Mouse (Mus musculus) CH12.LX (cell line): ENCODE measurements at regions not wholly inside any gene's neighbourhood (a gene's known extent, or its start where the extent isn't known, plus 50 kb on each side); places are given as distances from the start of the nearest gene placed in this dataset.

ENCODE experiments used
- CTCF ChIP-seq, 2 experiments: IDR thresholded peaks in 1 of 2; conservative IDR thresholded peaks in 1 of 2; 2 replicates each; pipeline ENCODE4 v1.5.1; 2011 to 2012; ENCODE audit warnings: low read depth in 2 of 2, low read length in 2 of 2, improper control_type of control experiment in 1 of 2, inconsistent platforms in 1 of 2, mild to moderate bottlenecking in 1 of 2, moderate library complexity in 1 of 2
- E2F4 ChIP-seq: IDR thresholded peaks from 2 replicates; pipeline ENCODE4 v1.6.1; 2011; ENCODE audit warnings: low read depth, low read length, improper control_type of control experiment; ENCODE audit not compliant: insufficient replicate concordance
- EP300 ChIP-seq: IDR thresholded peaks from 2 replicates; pipeline ENCODE4 v1.6.1; 2011; ENCODE audit warnings: low read length, improper control_type of control experiment
- ETS1 ChIP-seq: conservative IDR thresholded peaks from 2 replicates; pipeline ENCODE4 v1.6.1; 2012; ENCODE audit warnings: low read depth, mild to moderate bottlenecking, inconsistent platforms, low read length, improper control_type of control experiment, moderate library complexity
- JUND ChIP-seq: conservative IDR thresholded peaks from 2 replicates; pipeline ENCODE4 v1.6.1; 2011; ENCODE audit warnings: low read depth, low read length, improper control_type of control experiment
- MAFK ChIP-seq: IDR thresholded peaks from 2 replicates; pipeline ENCODE4 v1.6.1; 2011; ENCODE audit warnings: low read length, improper control_type of control experiment; ENCODE audit not compliant: insufficient replicate concordance
- MAZ ChIP-seq: IDR thresholded peaks from 2 replicates; pipeline ENCODE4 v1.6.1; 2012; ENCODE audit warnings: low read depth, mild to moderate bottlenecking, inconsistent platforms, low read length, improper control_type of control experiment, moderate library complexity
- NELFE ChIP-seq: IDR thresholded peaks from 2 replicates; pipeline ENCODE4 v1.6.1; 2011; ENCODE audit warnings: low read depth, low read length, improper control_type of control experiment
- NRF1 ChIP-seq: IDR thresholded peaks from 2 replicates; pipeline ENCODE4 v1.6.1; 2014; ENCODE audit warnings: low read depth, mild to moderate bottlenecking, inconsistent platforms, low read length, improper control_type of control experiment, moderate library complexity
- POLR2A ChIP-seq: IDR thresholded peaks from 2 replicates; pipeline ENCODE4 v1.6.1; 2011; ENCODE audit warnings: low read depth, mild to moderate bottlenecking, improper control_type of control experiment, low read length
- POLR2AphosphoS2 ChIP-seq: IDR thresholded peaks from 2 replicates; pipeline ENCODE4 v1.6.1; 2011; ENCODE audit warnings: low read depth, low read length, improper control_type of control experiment
- TCF12 ChIP-seq: IDR thresholded peaks from 2 replicates; pipeline ENCODE4 v1.6.1; 2014; ENCODE audit warnings: low read depth, mild to moderate bottlenecking, inconsistent platforms, low read length, improper control_type of control experiment
- USF2 ChIP-seq: conservative IDR thresholded peaks from 2 replicates; pipeline ENCODE4 v1.6.1; 2011; ENCODE audit warnings: low read depth, low read length, improper control_type of control experiment
- ZMIZ1 ChIP-seq: IDR thresholded peaks from 2 replicates; pipeline ENCODE4 v1.6.1; 2012; ENCODE audit warnings: low read depth, mild to moderate bottlenecking, inconsistent platforms, low read length, improper control_type of control experiment

GRCm38 (mm10) chr7:72938842-72939241, 436.5 kb upstream of the Rgma start:
- no peak for TF ChIP-seq ZMIZ1
- TF ChIP-seq JUND = no peak
- no peak for TF ChIP-seq CTCF (conservative IDR thresholded peaks at IDR 0.05 in 1 of 2, IDR thresholded peaks at IDR 0.05 in 1 of 2; ENCODE audit: low read depth in 2 of 2, low read length in 2 of 2)
- TF ChIP-seq MAZ = no peak
- no peak for TF ChIP-seq ETS1
- TF ChIP-seq POLR2AphosphoS2 = no peak
- TF ChIP-seq NRF1 = no peak
- TF ChIP-seq MAFK = no peak
- TF ChIP-seq EP300 = no peak
- no peak for TF ChIP-seq E2F4
- no peak for TF ChIP-seq POLR2A
- no peak for TF ChIP-seq USF2
- TF ChIP-seq NELFE = no peak
- TF ChIP-seq TCF12 = no peak
